Mouse (Mus musculus) hindbrain, embryonic 16.5 days (tissue): ENCODE data around the gene Mcm6. TPM values are rescaled to one million over a fixed set of nuclear protein-coding genes. Genes with fewer than 3 reads are reported as not detected.

Source experiments
- ATAC-seq: fragments of 200-750 bp; cut with Nextera tagmentation; 2 replicates; pipeline ENCODE4 v1.8.0; 2017; ENCODE audit warnings: moderate TSS enrichment, moderate library complexity
- H3K27ac ChIP-seq: fragments of 300-500 bp; sonication (generic); 2 replicates; pipeline ENCODE4 v1.5.1; 2014; ENCODE audit warnings: low read depth, mild to moderate bottlenecking, control low read depth, low read length, moderate library complexity
- H3K27me3 ChIP-seq: fragments of 300-500 bp; sonication (generic); replicated peaks from 2 replicates; pipeline ENCODE4 v1.6.1; 2014; ENCODE audit warnings: low read length; ENCODE audit not compliant: control insufficient read depth, insufficient read depth
- H3K36me3 ChIP-seq: fragments of 300-500 bp; sonication (generic); 2 replicates; pipeline ENCODE4 v1.6.1; 2014; ENCODE audit warnings: mild to moderate bottlenecking, low read length, moderate library complexity, mixed read lengths; ENCODE audit not compliant: control insufficient read depth, insufficient read depth
- H3K4me1 ChIP-seq: fragments of 300-500 bp; sonication (generic); 2 replicates; pipeline ENCODE4 v1.6.1; 2014; ENCODE audit warnings: low read depth, low read length; ENCODE audit not compliant: control insufficient read depth, insufficient read depth
- H3K4me2 ChIP-seq: fragments of 300-500 bp; sonication (generic); 2 replicates; pipeline ENCODE4 v1.6.1; 2014; ENCODE audit warnings: mild to moderate bottlenecking, low read length, control low read depth, moderate library complexity
- H3K4me3 ChIP-seq: fragments of 300-500 bp; sonication (generic); 2 replicates; pipeline ENCODE4 v1.5.1; 2014; ENCODE audit warnings: mild to moderate bottlenecking, low read length, control low read depth, moderate library complexity
- H3K9ac ChIP-seq: fragments of 300-500 bp; sonication (generic); 2 replicates; pipeline ENCODE4 v1.6.1; 2014; ENCODE audit warnings: low read depth, mild to moderate bottlenecking, control low read depth, low read length, moderate library complexity
- H3K9me3 ChIP-seq: fragments of 300-500 bp; sonication (generic); 2 replicates; pipeline ENCODE4 v1.6.1; 2014; ENCODE audit warnings: mild to moderate bottlenecking, low read length, moderate library complexity; ENCODE audit not compliant: control insufficient read depth
- WGBS: fragments of 180-500 bp; shearing (Covaris S2); extraction: QIAGEN DNeasy Blood & Tissue Kit; methylation state at CpG from one replicate; pipeline ENCODE4 v1.1.7; 2014; 5-methylcytosine and 5-hydroxymethylcytosine counted together
- polyA plus RNA-seq: library from polyadenylated mRNA; unstranded; fragments of >200 nt; fragmentation: Nextera tagmentation; extraction: Ambion mirVana; gene quantifications from 2 replicates; pipeline ENCODE4 v1.2.1, GENCODE M21; 2015

The Mcm6 gene
- polyA plus RNA-seq, 1 experiment from 2014 or later: 67.0 TPM

- no peak overlapping the region for H3K9ac ChIP-seq
- no peaks in the 10 kb centered on the region for H3K4me1 ChIP-seq
- H3K27me3 ChIP-seq: no peaks in the 10 kb centered on the region
- no peak overlapping the region for H3K27ac ChIP-seq
- peaks cover 5% of the 10 kb centered on the region for H3K36me3 ChIP-seq
- ATAC-seq: no peak
- 55% methylated on average over 2 of the region's 2 CpGs for WGBS
- H3K4me3 ChIP-seq: no peak overlapping the region
- no peak overlapping the region for H3K4me2 ChIP-seq
- no peaks in the 10 kb centered on the region for H3K9me3 ChIP-seq
These were observed 32.9 kb upstream of the Mcm6 start for GRCm38 (mm10) chr1:128392382-128392781.

GRCm38 (mm10) chr1:128386487-128386886, 27.0 kb upstream of the Mcm6 start:
- no peak overlapping the region for H3K9ac ChIP-seq
- H3K4me2 ChIP-seq: no peak overlapping the region
- WGBS: 95% methylated on average over 7 of the region's 7 CpGs
- no peaks in the 10 kb centered on the region for H3K27me3 ChIP-seq
- H3K4me1 ChIP-seq: no peaks in the 10 kb centered on the region
- peaks cover 12% of the 10 kb centered on the region for H3K36me3 ChIP-seq
- H3K9me3 ChIP-seq: no peaks in the 10 kb centered on the region
- ATAC-seq: no peak
- no peak overlapping the region for H3K27ac ChIP-seq
- no peak overlapping the region for H3K4me3 ChIP-seq

- Histone ChIP-seq H3K27ac (no peak overlapping the region), H3K4me1 (no peaks in the 10 kb centered on the region), H3K27me3 (no peaks in the 10 kb centered on the region), H3K9ac (no peak overlapping the region), H3K9me3 (no peaks in the 10 kb centered on the region), H3K4me2 (no peak overlapping the region), H3K36me3 (peaks cover 5% of the 10 kb centered on the region; the same call in 1 of the 2 replicates), H3K4me3 (no peak overlapping the region)
- 64% methylated on average over 4 of the region's 4 CpGs for WGBS
- no peak for ATAC-seq
These were observed 17.4 kb upstream of the Mcm6 start for GRCm38 (mm10) chr1:128376841-128377240.

GRCm38 (mm10) chr1:128372143-128372860, 12.8 kb upstream of the Mcm6 start:
- no peaks in the 10 kb centered on the region for H3K36me3 ChIP-seq
- H3K4me3 ChIP-seq: no peak overlapping the region
- ATAC-seq: no peak
- H3K27ac ChIP-seq: no peak overlapping the region
- no peaks in the 10 kb centered on the region for H3K9me3 ChIP-seq
- H3K9ac ChIP-seq: no peak overlapping the region
- H3K4me2 ChIP-seq: no peak overlapping the region
- WGBS: 74% methylated on average over 7 of the region's 7 CpGs
- H3K4me1 ChIP-seq: no peaks in the 10 kb centered on the region
- H3K27me3 ChIP-seq: no peaks in the 10 kb centered on the region

- Histone ChIP-seq H3K4me1 (no peaks in the 10 kb centered on the region), H3K36me3 (peaks cover 6% of the 10 kb centered on the region), H3K4me2 (no peak overlapping the region), H3K9ac (no peak overlapping the region), H3K4me3 (no peak overlapping the region), H3K27ac (no peak overlapping the region), H3K9me3 (no peaks in the 10 kb centered on the region), H3K27me3 (no peaks in the 10 kb centered on the region)
- whole genome bisulfite sequencing: 54% methylated on average over 5 of the region's 5 CpGs
- ATAC-seq: peak; percentile 82; the same call in 1 of the 2 replicates
These were observed 9.4 kb upstream of the Mcm6 start for GRCm38 (mm10) chr1:128368732-128369441.

- no peak for ATAC-seq
- Histone ChIP-seq H3K4me3 (no peak overlapping the region), H3K9ac (no peak overlapping the region), H3K36me3 (peaks cover 11% of the 10 kb centered on the region), H3K27me3 (no peaks in the 10 kb centered on the region), H3K9me3 (no peaks in the 10 kb centered on the region), H3K27ac (no peak overlapping the region), H3K4me2 (no peak overlapping the region), H3K4me1 (peaks cover 6% of the 10 kb centered on the region)
- WGBS: 60% methylated on average over 2 of the region's 2 CpGs
These were observed 1.1 kb upstream of the Mcm6 start for GRCm38 (mm10) chr1:128360601-128361000.

- H3K9ac ChIP-seq: peak overlapping the region; percentile 69
- no peaks in the 10 kb centered on the region for H3K27me3 ChIP-seq
- peak overlapping the region; percentile 62 for H3K27ac ChIP-seq
- H3K4me3 ChIP-seq: peak overlapping the region; percentile 71
- H3K9me3 ChIP-seq: no peaks in the 10 kb centered on the region
- H3K4me2 ChIP-seq: peak overlapping the region; percentile 84
- peak; percentile 85 for ATAC-seq
- WGBS: 0% methylated on average over 34 of the region's 35 CpGs
- peaks cover 7% of the 10 kb centered on the region; the same call in 1 of the 2 replicates for H3K36me3 ChIP-seq
- peaks cover 6% of the 10 kb centered on the region for H3K4me1 ChIP-seq
These were observed 429 bp downstream of the Mcm6 start for GRCm38 (mm10) chr1:128358916-128359553.

- ATAC-seq: no peak
- Histone ChIP-seq H3K27ac (no peak overlapping the region), H3K4me1 (peaks cover 6% of the 10 kb centered on the region), H3K4me2 (peak overlapping the region; percentile 84), H3K27me3 (no peaks in the 10 kb centered on the region), H3K9ac (no peak overlapping the region), H3K4me3 (peak overlapping the region; percentile 71), H3K9me3 (no peaks in the 10 kb centered on the region), H3K36me3 (peaks cover 6% of the 10 kb centered on the region; the same call in 1 of the 2 replicates)
- WGBS: 61% methylated on average over 6 of the region's 6 CpGs
These were observed 1.2 kb downstream of the Mcm6 start for GRCm38 (mm10) chr1:128358276-128358675.

GRCm38 (mm10) chr1:128357452-128357851, 2.0 kb downstream of the Mcm6 start:
- Histone ChIP-seq H3K27ac (no peak overlapping the region), H3K9me3 (no peaks in the 10 kb centered on the region), H3K27me3 (no peaks in the 10 kb centered on the region), H3K9ac (peak overlapping the region; percentile 22; the same call in 1 of the 2 replicates), H3K4me3 (no peak overlapping the region), H3K4me2 (peak overlapping the region; percentile 31), H3K4me1 (peaks cover 6% of the 10 kb centered on the region), H3K36me3 (peaks cover 3% of the 10 kb centered on the region; the same call in 1 of the 2 replicates)
- ATAC-seq: no peak
- 56% methylated on average over 3 of the region's 3 CpGs for WGBS
